Mouse (Mus musculus) R1 (cell line): ENCODE data around the gene Wfdc2.
A peak's percentile ranks its signal among the peaks of the same experiment; 100 is the strongest.
"Not testable (repeated sequence)": the region's sequence is repeated elsewhere in the genome, so short reads cannot be mapped to it uniquely, and the experiment has no call there.

ENCODE experiments used
- DNase-seq: peaks from one replicate; pipeline ENCODE4 v3.0.0-alpha.2; 2018; ENCODE audit warnings: low read depth, low spot score

Wfdc2 gene

GRCm38 (mm10) chr2:164544454-164545097 is 17.6 kb upstream of the Wfdc2 start:
- DNase-seq, result no peak

DNA sequence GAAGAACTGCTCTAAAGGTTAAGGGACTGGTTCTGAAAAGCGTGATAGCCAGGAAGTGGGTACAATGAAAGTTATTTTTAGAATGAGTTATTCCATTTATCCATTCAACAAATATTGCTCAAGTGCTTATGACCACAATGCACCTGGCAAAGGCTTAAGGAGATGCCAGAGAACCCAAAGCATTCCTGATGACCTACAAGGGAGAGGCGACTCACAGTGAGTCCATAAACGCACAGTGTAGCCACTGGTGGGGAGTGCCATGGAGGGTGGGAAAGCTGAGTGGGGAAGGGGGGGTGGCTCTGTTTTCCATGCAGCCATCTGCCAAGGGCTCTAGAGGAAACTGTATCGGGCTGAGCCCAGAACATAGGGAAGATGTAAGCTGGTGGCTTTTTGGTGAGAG is 12.9 kb upstream of the Wfdc2 start:
- no peak for DNase-seq

GRCm38 (mm10) chr2:164549963-164550894 is 12.0 kb upstream of the Wfdc2 start:
- no peak for DNase-seq

DNA sequence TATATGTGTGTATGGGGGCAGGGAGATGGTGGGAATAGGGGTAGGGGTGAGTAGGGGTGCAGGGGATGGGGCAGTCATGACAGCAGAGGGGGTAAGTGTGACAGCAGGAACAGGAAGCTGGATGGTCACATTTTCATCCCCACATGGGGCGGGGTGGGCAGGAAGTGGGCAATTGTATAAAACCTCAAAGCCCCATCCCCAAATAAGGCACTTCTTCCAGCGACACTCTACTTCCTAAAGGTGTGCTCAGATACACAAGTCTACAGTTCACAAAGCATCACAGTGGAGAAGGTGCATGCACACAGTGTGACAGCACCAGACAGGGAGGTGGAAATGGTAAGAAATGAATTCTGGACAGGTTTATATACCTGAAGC is 11.3 kb upstream of the Wfdc2 start:
- DNase-seq, result no peak

DNA sequence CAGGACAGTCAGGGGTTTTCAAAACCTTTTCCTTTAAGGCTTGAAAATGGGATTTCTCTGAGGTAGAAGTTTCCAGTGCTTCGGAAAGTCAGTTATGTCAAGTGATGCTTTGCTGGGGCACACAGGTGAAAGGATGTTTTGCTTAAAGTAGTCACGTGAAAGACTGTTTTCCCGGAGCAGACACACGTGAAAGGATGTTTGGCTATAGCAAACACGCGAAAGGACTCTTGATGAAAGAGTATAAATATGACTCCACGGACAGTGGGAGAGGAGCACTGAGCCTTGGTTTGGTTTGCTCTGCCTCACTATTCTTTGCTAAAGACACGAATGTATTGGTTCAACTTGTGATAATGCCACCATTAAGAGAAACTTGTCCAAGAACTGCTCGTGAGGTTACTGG is 10.7 kb upstream of the Wfdc2 start:
- no peak for DNase-seq

DNA sequence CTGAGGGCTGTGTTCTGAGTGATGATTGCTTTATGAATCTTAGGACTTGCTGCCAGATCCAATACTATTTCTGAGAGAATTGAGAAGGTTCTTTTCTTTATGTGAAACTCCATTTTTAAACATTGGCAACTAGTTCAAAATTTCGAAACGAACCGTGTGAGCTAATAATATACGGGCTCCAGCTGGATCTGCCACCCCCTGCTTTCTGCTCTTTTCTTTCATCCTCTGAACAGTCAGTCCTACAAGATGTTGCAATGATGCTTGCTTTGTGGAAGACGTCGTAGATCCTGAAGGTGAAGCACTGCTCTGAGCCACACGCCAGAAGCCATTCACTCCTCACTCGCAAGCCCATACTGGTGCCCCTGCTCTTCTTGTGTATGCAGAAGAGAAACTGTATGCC is 3.8 kb upstream of the Wfdc2 start:
- no peak for DNase-seq

- DNase-seq, result peak; percentile 82
Observed at GRCm38 (mm10) chr2:164558991-164559645, 3.1 kb upstream of the Wfdc2 start.

DNA sequence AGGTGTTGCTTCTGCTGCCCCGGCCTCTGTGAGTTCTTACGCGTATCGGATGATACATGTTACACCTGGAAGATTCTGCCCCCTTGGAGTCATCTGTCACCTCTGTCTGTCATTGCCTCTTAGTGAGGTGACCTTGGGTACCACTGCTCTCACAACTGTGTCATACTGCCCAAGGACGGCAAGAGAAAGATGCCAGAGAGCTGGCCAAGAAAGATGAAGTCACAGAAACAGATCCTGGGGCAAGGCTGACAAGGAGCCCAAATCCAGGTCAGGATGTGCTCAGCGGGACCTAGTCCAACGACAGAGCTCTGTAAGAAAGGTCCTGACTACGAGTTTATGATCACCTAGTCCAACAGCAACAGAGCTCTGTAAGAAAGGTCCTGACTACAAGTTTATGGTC is 2.1 kb upstream of the Wfdc2 start:
- no peak for DNase-seq

GRCm38 (mm10) chr2:164563339-164564038 is 1.3 kb downstream of the Wfdc2 start:
- DNase-seq, result peak; percentile 76

GRCm38 (mm10) chr2:164564346-164564745 is 2.1 kb downstream of the Wfdc2 start:
- DNase-seq, result no peak

DNA sequence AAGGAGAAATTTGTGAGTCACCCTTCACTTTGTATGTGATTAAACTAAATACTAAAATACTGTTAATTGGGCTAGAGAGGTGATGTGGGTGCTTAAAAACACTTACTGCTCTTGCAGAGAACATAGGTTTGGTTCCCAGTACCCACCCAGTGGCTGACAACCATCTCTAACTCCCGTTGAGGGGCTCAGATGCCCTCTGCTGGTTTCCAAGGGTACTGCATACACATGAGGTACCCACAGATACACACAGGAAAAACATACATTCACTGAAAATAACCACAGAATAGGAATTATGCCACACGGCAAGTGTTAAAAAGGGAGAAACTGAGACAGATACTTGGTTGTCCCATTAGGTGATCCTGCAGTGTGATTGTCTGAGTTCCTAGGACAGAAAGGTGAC is 4.8 kb downstream of the Wfdc2 start:
- DNase-seq, result peak; percentile 49

GRCm38 (mm10) chr2:164567460-164567859 is 5.2 kb downstream of the Wfdc2 start:
- DNase-seq, result no peak

DNA sequence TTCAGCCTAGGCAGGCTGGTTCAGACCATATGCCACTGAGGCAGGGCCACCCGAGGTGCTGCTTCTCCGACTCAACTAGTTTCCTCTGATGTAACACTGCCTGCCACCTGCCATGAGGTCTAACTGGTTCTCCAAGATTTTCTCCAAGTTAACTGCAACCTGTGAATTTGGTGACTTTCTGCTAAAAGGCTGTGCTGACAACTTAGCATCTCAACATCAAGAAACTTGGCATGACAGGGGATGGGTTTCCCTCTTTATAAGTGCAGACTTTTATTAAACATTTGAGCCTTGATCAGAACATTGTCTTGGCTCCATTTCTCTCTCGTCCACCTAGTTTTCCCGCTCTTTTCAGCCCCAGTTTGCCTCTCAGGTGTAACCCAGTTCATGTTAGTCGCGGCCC is 11.1 kb downstream of the Wfdc2 start, which contains the start of gene Spint3:
TSS of gene Spint3 (minus strand) at position 101 of the 400 bp plus-strand sequence.
- DNase-seq, result not testable (repeated sequence)

DNA sequence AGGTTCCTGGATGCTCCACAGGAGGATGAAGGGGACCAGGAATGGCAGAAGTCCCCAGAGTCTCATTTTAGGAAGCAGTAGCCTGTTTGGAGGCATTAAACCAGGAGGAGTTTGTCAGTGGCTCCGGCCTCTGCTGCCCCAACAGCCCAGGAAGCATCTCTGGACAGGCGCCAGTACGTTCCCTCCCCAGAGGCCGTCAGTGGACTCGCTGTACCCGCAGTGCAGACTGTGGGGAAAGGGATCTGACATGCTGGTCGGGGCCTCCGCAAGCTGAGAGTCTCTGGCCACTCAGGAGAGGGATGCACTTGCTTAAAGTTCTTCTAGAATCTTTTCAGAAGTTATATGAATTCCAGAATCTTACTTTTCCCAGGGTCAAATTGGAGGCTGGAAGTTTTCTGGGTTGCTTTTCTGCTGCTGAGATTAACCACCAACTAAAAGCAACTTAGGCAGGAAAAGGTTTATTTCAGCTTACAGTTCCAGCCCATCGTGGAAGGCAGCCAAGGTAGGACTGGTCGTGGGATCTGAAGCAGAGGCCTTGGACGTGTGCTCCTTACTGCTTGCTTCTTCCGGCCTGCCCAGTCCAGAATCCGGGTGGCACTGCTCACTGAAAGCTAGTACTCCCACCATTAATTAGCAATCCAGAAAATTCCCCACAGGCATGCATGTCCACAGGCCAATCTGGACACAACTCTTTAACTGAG is 23.0 kb downstream of the Wfdc2 start, which contains the start of gene Wfdc6a:
TSS of gene Wfdc6a (minus strand) at position 423 of the 701 bp plus-strand sequence.
- not testable (repeated sequence) for DNase-seq

DNA sequence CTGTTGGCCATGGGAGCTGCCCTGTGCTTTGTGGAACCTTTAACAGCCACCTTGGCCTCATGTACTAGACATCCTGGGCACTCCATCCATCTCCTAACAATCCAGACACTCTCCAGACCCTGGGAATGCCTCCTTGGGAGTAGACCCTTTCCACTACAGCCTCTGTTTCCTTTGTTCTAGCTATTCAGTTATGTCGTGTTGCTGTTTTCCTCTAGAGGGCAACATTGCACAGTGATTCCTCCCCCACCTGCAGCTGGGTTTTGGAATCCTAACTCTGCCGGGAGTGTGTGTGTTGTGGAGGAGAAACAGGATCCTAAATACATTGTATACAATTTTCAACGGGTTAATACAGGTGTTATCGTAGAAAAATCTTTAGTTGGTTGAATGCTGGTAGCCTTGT is 29.8 kb downstream of the Wfdc2 start:
- peak; percentile 61 for DNase-seq

DNA sequence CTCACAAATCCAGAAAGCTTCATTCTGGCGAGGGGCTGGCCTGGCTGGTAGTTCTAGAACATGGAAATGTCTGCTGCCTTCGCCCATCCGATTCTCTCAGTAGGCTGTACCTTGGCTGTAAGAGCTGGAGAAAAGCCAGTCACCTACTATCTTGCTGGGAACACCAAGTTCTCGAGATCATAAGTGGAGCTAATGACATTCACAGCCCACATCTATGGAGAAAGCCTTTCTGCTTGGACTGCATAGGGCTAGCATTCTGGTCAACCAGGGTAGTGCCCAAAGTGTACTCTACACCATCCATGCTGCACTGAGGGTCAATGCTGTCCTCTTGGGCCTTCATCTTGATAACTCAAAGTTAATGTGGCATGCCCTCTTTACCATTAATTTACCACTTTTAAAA is 31.3 kb downstream of the Wfdc2 start, which contains the start of gene Eppin:
TSS of gene Eppin (minus strand) at position 101 of the 400 bp plus-strand sequence.
- no peak for DNase-seq

- peak; percentile 23 for DNase-seq
Observed at GRCm38 (mm10) chr2:164600179-164600578, 38.0 kb downstream of the Wfdc2 start.

GRCm38 (mm10) chr2:164603482-164603881 is 41.3 kb downstream of the Wfdc2 start:
- peak; percentile 69 for DNase-seq

- no peak for DNase-seq
Observed at GRCm38 (mm10) chr2:164604411-164604810, 42.2 kb downstream of the Wfdc2 start.

DNA sequence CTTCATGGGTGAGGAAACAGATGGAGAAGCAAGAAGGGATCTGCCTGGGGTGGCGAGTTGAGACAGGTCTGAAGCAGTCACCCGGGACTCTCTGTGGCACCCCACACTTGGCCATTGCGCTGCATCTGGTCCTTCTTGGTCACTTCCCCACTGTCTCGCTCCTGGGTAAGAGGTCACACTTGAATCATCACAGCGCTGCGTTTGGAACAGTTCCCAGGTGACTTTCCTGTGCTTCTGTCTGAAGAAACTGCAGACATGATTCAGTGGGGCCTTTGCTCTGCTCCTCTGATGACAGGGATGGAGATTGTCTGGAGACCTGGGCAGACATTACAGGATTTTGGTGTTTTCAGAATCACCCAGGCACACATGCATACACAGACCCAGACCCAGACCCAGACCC is 46.6 kb downstream of the Wfdc2 start:
- DNase-seq, result no peak

DNA sequence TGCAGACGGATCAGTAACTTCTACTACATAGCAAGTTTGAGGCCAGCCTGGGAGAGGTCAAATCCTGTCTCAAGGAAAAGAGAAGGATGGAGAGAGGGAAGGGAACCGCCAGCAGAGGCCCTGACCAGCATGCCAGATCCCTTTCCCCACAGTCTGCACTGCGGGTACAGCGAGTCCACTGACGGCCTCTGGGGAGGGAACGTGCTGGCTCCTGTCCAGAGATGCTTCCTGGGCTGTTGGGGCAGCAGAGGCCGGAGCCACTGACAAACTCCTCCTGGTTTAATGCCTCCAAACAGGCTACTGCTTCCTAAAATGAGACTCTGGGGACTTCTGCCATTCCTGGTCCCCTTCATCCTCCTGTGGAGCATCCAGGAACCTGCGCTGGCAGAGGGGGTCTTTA is 51.3 kb downstream of the Wfdc2 start, which contains the start of the genes Wfdc6b and Wfdc8:
TSS of gene Wfdc6b (plus strand) at position 52 of the 400 bp plus-strand sequence.
TSS of gene Wfdc8 (minus strand) at position 156 of the 400 bp plus-strand sequence.
- not testable (repeated sequence) for DNase-seq
